Mouse (Mus musculus): ENCODE measurements around the gene Zfp956.
"Not testable (repeated sequence)": the region's sequence is repeated elsewhere in the genome, so short reads cannot be mapped to it uniquely, and the experiment has no call there.

Zfp956 gene

GRCm38 (mm10) chr6:47963051-47963450 lies 9.9 kb downstream of the Zfp956 start:
- ATAC-seq (ENCODE audit: insufficient number of reproducible peaks, low FRiP score, low TSS enrichment), result no peak

- ATAC-seq (ENCODE audit: insufficient number of reproducible peaks, low FRiP score, low TSS enrichment), result not testable (repeated sequence)
Measured at GRCm38 (mm10) chr6:47968166-47968565, 15.0 kb downstream of the Zfp956 start.

GRCm38 (mm10) chr6:47974599-47974998 lies 21.4 kb downstream of the Zfp956 start:
- ATAC-seq (ENCODE audit: insufficient number of reproducible peaks, low FRiP score, low TSS enrichment), result no peak

GRCm38 (mm10) chr6:47978897-47979368 lies 25.7 kb downstream of the Zfp956 start:
- 0 out of 2 replicates have a peak, but pooled peaks have one; percentile 61 for ATAC-seq (ENCODE audit: insufficient number of reproducible peaks, low FRiP score, low TSS enrichment)

GRCm38 (mm10) chr6:47983936-47984335 lies 30.7 kb downstream of the Zfp956 start:
- ATAC-seq (ENCODE audit: insufficient number of reproducible peaks, low FRiP score, low TSS enrichment), result peak; percentile 40; the same call in 1 of the 2 replicates

- no peak for ATAC-seq (ENCODE audit: insufficient number of reproducible peaks, low FRiP score, low TSS enrichment)
Measured at GRCm38 (mm10) chr6:47995661-47996060, 42.5 kb downstream of the Zfp956 start.

GRCm38 (mm10) chr6:48010727-48011126 lies 57.5 kb downstream of the Zfp956 start:
- no peak for ATAC-seq (ENCODE audit: insufficient number of reproducible peaks, low FRiP score, low TSS enrichment)

Measured in cerebellum, adult (tissue).